Mouse (Mus musculus) central nervous system, embryonic 18 days (tissue): Measurements from ENCODE around the gene Olfr478. TPM values are rescaled to one million over a fixed set of nuclear protein-coding genes. Genes with fewer than 3 reads are reported as not detected.

Experiments used
- polyA plus RNA-seq: library from polyadenylated mRNA; depleted of rRNA; stranded (reverse); fragments of >200 nt; gene quantifications from 2 replicates; pipeline ENCODE4 v1.2.3, GENCODE M21; 2012; rRNA removed

The Olfr478 gene
- not detected in 2 replicates for polyA plus RNA-seq

GRCm38 (mm10) chr7:108033889-108034288 is at the start of gene Olfr478:
Olfr478 (minus strand) TSS chr7:108033989.

GRCm38 (mm10) chr7:108079555-108079954 is 45.8 kb upstream of the Olfr478 start, which contains the start of gene Olfr481:
Olfr481 (plus strand) TSS chr7:108079855.

GRCm38 (mm10) chr7:108067246-108067645 is 33.5 kb upstream of the Olfr478 start, which contains the start of gene Olfr480:
Olfr480 (minus strand) TSS chr7:108067346.

GRCm38 (mm10) chr7:108050393-108050792 is 16.6 kb upstream of the Olfr478 start, which contains the start of gene Olfr479:
Olfr479 (plus strand) TSS chr7:108050693.

GRCm38 (mm10) chr7:107986393-107986792 is 47.4 kb downstream of the Olfr478 start, which contains the start of gene Olfr477:
Olfr477 (plus strand) TSS chr7:107986693.

Other genes with a start within 250 kb of the Olfr478 start
- not detected in 2 replicates for gene Ovch2, start 232.8 kb downstream of the Olfr478 start, polyA plus RNA-seq
- gene Olfr467, start 221.7 kb downstream of the Olfr478 start, polyA plus RNA-seq, result not detected in 2 replicates
- gene Olfr469, start 208.4 kb downstream of the Olfr478 start, polyA plus RNA-seq, result not detected in 2 replicates
- not detected in 2 replicates for gene Olfr470, start 186.5 kb downstream of the Olfr478 start, polyA plus RNA-seq
- not detected in 2 replicates for gene Olfr472, start 136.1 kb downstream of the Olfr478 start, polyA plus RNA-seq
- not detected in 2 replicates for gene Olfr473, start 103.5 kb downstream of the Olfr478 start, polyA plus RNA-seq
- not detected in 2 replicates for gene Olfr474, start 79.3 kb downstream of the Olfr478 start, polyA plus RNA-seq
- not detected in 2 replicates for gene Olfr476, start 69.2 kb downstream of the Olfr478 start, polyA plus RNA-seq
- gene Olfr477, start 47.3 kb downstream of the Olfr478 start, polyA plus RNA-seq, result not detected in 2 replicates
- not detected in 2 replicates for gene Olfr479, start 16.7 kb upstream of the Olfr478 start, polyA plus RNA-seq
- not detected in 2 replicates for gene Olfr480, start 33.4 kb upstream of the Olfr478 start, polyA plus RNA-seq
- gene Olfr481, start 45.9 kb upstream of the Olfr478 start, polyA plus RNA-seq, result not detected in 2 replicates
- not detected in 2 replicates for gene Olfr482, start 63.6 kb upstream of the Olfr478 start, polyA plus RNA-seq
- not detected in 2 replicates for gene Olfr483, start 66.9 kb upstream of the Olfr478 start, polyA plus RNA-seq
- not detected in 2 replicates for gene Olfr484, start 93.5 kb upstream of the Olfr478 start, polyA plus RNA-seq
- not detected in 2 replicates for gene Olfr485, start 125.9 kb upstream of the Olfr478 start, polyA plus RNA-seq
- not detected in 2 replicates for gene Olfr486, start 138.8 kb upstream of the Olfr478 start, polyA plus RNA-seq
- gene Olfr487, start 180.6 kb upstream of the Olfr478 start, polyA plus RNA-seq, result not detected in 2 replicates
- not detected in 2 replicates for gene Olfr488, start 224.4 kb upstream of the Olfr478 start, polyA plus RNA-seq